Mouse (Mus musculus) neural tube, embryonic 11.5 days (tissue): ENCODE results near the gene Atp6v0d1. TPM values are rescaled to one million over a fixed set of nuclear protein-coding genes. Genes with fewer than 3 reads are reported as not detected.
A peak's percentile ranks its signal among the peaks of the same experiment; 100 is the strongest.

Experiments used
- ATAC-seq: fragments of 200-750 bp; cut with Nextera tagmentation; 2 replicates; pipeline ENCODE4 v1.8.0; 2017; ENCODE audit warnings: moderate number of reproducible peaks, mild to moderate bottlenecking, moderate TSS enrichment, moderate library complexity; ENCODE audit not compliant: insufficient read depth, low FRiP score, low TSS enrichment
- DNase-seq: peaks from one replicate; pipeline ENCODE4 v3.0.0-alpha.2; 2015; ENCODE audit warnings: low spot score
- H3K27ac ChIP-seq: fragments of 300-500 bp; sonication (generic); 2 replicates; pipeline ENCODE4 v1.5.1; 2014; ENCODE audit warnings: low read depth, mild to moderate bottlenecking, low read length
- H3K27me3 ChIP-seq: fragments of 300-500 bp; sonication (generic); 2 replicates; pipeline ENCODE4 v1.6.1; 2014; ENCODE audit warnings: mild to moderate bottlenecking, low read length, mixed read lengths; ENCODE audit not compliant: control insufficient read depth, insufficient read depth
- H3K36me3 ChIP-seq: fragments of 300-500 bp; sonication (generic); 2 replicates; pipeline ENCODE4 v1.6.1; 2014; ENCODE audit warnings: mild to moderate bottlenecking, low read length, moderate library complexity, mixed read lengths; ENCODE audit not compliant: control insufficient read depth, insufficient read depth
- H3K4me1 ChIP-seq: fragments of 300-500 bp; sonication (generic); 2 replicates; pipeline ENCODE4 v1.6.1; 2014; ENCODE audit warnings: low read length, mixed read lengths; ENCODE audit not compliant: control insufficient read depth, insufficient read depth
- H3K4me2 ChIP-seq: fragments of 300-500 bp; sonication (generic); 2 replicates; pipeline ENCODE4 v1.6.1; 2014; ENCODE audit warnings: low read depth, mild to moderate bottlenecking, moderate library complexity
- H3K4me3 ChIP-seq: fragments of 300-500 bp; sonication (generic); 2 replicates; pipeline ENCODE4 v1.5.1; 2014; ENCODE audit warnings: low read depth, low read length
- H3K9ac ChIP-seq: fragments of 300-500 bp; sonication (generic); 2 replicates; pipeline ENCODE4 v1.6.1; 2014; ENCODE audit warnings: mild to moderate bottlenecking, low read length
- H3K9me3 ChIP-seq: fragments of 300-500 bp; sonication (generic); 2 replicates; pipeline ENCODE4 v1.6.1; 2016; ENCODE audit warnings: low read length; ENCODE audit not compliant: control insufficient read depth
- WGBS: fragments of 180-500 bp; shearing (Covaris S2); extraction: QIAGEN DNeasy Blood & Tissue Kit; methylation state at CpG from one replicate; pipeline ENCODE4 v1.1.7; 2014; 5-methylcytosine and 5-hydroxymethylcytosine counted together
- polyA plus RNA-seq: library from polyadenylated mRNA; unstranded; fragments of >200 nt; fragmentation: Nextera tagmentation; extraction: Ambion mirVana; gene quantifications from 2 replicates; pipeline ENCODE4 v1.2.1, GENCODE M21; 2014

Atp6v0d1 gene
- polyA plus RNA-seq, 1 experiment from 2014 or later: 148 TPM

DNA sequence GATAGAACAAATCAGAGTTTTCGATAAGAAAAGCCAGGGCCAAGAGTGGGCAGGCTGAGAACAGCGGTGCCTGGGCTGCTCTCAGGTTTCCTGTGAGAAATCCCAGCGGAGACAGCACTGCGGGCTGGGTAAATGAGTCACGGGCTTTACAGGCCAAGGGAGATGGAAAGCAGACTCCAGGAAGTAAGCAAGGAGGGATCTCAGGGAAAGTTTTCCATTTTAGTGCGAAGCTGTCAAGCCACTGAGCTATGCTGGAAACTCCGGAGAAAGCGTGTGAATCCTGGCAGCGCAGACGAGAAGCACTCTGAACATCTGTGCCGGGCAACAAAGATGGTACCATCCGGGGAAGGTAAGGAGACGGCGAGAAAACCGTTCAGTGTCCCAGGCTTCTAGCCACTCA lies 28.0 kb upstream of the Atp6v0d1 start:
- ATAC-seq (no peak), DNase-seq (peak; percentile 48)
- Histone ChIP-seq H3K27me3 (no peaks in the 10 kb centered on the region), H3K4me2 (peak overlapping the region; percentile 22), H3K9ac (no peak overlapping the region), H3K9me3 (no peaks in the 10 kb centered on the region), H3K4me3 (no peak overlapping the region), H3K4me1 (no peaks in the 10 kb centered on the region), H3K27ac (no peak overlapping the region), H3K36me3 (no peaks in the 10 kb centered on the region)
- 26% methylated on average over 15 of the region's 15 CpGs for WGBS

DNA sequence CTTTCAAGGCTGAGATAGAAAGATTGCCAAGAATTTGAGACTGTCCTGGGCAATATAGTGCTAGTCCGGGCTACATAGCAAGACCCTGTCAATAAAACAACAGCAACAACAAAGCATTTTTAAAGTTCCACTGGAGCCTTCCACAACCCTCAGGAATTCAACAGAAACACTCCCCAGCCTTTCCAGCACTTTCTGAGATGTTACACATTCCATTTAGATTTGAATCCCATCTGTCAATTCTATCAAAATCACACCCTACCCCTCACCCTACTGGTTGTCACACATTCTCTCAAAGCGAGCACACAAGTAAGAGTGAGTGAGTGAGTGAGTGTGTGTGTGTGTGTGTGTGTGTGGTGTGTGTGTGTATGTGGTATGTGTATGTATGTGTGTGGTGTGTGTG lies 26.6 kb upstream of the Atp6v0d1 start:
- Histone ChIP-seq H3K27ac (no peak overlapping the region), H3K4me3 (no peak overlapping the region), H3K4me1 (no peaks in the 10 kb centered on the region), H3K4me2 (no peak overlapping the region), H3K27me3 (no peaks in the 10 kb centered on the region), H3K36me3 (no peaks in the 10 kb centered on the region), H3K9ac (no peak overlapping the region), H3K9me3 (no peaks in the 10 kb centered on the region)
- ATAC-seq (no peak), DNase-seq (no peak)
- WGBS: 93% methylated on average over 2 of the region's 2 CpGs

DNA sequence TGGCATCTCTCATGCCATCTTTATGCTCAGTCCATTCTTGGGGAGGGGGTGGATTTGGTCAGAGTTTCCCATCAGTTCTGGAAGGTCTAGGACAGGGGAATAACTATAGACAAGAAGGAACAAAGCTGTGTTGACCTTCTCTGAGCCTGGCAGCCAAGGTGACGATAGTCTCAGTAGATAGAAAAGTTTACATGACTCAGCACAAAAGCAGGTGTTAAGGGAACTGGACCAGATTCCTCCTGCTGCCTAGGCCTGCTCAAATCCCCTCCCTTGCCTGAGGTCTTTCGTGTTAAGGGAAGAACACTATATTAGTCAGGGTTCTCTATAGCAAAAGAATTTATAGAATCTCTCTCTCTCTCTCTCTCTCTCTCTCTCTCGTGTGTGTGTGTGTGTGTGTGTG lies 13.9 kb upstream of the Atp6v0d1 start:
- Histone ChIP-seq H3K27ac (no peak overlapping the region), H3K4me2 (no peak overlapping the region), H3K9me3 (no peaks in the 10 kb centered on the region), H3K36me3 (no peaks in the 10 kb centered on the region), H3K27me3 (no peaks in the 10 kb centered on the region), H3K4me1 (no peaks in the 10 kb centered on the region), H3K4me3 (no peak overlapping the region), H3K9ac (no peak overlapping the region)
- ATAC-seq: no peak
- WGBS: 72% methylated on average over 3 of the region's 3 CpGs
- DNase-seq: no peak

DNA sequence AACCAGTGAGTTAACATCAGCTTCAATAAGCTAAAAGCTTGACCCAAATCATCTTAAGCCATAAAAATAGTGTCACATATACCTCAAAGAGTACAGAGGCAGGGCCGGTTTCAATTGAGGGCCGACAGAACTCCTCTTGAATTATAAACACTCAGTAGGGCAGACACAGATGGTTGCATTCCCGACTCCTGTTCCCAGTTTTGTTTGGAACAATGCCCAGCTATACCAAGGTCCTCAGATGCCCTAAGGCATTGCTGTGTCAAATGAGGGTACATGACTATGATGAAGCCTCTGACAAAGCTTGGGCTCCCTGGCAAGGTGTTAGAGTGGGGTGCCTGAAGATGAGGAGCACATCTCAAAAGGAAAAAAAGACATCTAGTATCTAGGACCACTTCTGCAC lies 9.7 kb upstream of the Atp6v0d1 start:
- no peak overlapping the region for H3K9ac ChIP-seq
- H3K27ac ChIP-seq: no peak overlapping the region
- DNase-seq (no peak), ATAC-seq (no peak)
- no peak overlapping the region for H3K4me2 ChIP-seq
- H3K27me3 ChIP-seq: no peaks in the 10 kb centered on the region
- H3K4me1 ChIP-seq: no peaks in the 10 kb centered on the region
- no peak overlapping the region for H3K4me3 ChIP-seq
- WGBS: 76% methylated on average over 3 of the region's 3 CpGs
- H3K9me3 ChIP-seq: no peaks in the 10 kb centered on the region
- no peaks in the 10 kb centered on the region for H3K36me3 ChIP-seq

DNA sequence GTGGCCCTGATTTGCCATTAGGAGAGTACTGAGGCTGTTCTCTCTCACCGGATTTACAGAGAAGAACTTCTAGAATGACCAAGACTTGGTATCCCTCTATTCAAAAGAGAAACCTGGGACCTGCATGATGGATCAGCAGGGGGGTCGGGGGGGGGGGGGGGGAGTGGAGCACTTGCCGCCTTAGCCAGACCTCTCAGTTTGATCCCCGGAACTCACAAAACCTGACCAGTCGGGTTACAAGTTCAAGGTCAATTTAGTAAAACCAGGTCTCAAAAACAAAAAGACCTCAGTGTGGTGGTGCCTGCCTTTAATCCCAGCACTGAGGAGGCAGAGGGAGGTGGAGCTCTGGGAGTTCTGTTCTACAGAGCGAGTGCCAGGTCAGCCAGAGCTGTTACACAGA lies 8.9 kb upstream of the Atp6v0d1 start:
- H3K9me3 ChIP-seq: no peaks in the 10 kb centered on the region
- no peak overlapping the region for H3K27ac ChIP-seq
- no peaks in the 10 kb centered on the region for H3K27me3 ChIP-seq
- no peaks in the 10 kb centered on the region for H3K36me3 ChIP-seq
- H3K4me1 ChIP-seq: no peaks in the 10 kb centered on the region
- WGBS: 51% methylated on average over 5 of the region's 6 CpGs
- ATAC-seq (no peak), DNase-seq (no peak)
- H3K4me3 ChIP-seq: no peak overlapping the region
- H3K9ac ChIP-seq: no peak overlapping the region
- H3K4me2 ChIP-seq: no peak overlapping the region

DNA sequence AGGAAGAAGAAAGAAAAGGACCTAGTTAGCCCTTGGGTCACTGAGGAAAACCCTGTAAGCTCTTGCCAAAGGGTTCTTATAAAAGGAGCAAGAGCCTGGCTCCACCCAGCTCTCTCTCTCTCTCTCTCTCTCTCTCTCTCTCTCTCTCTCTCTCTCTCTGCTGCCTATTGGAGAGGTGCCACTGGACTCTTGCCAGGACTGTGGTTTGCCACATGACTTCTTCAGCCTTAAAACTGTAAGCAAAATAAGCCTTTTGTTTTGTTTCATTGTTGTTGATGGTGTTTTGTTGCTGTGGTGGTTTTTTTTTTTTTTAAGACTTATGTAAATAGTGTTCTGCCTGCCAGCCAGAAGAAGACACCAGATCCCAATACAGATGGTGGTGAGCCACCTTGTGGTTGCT lies 7.6 kb upstream of the Atp6v0d1 start:
- no peak overlapping the region for H3K9ac ChIP-seq
- H3K27me3 ChIP-seq: no peaks in the 10 kb centered on the region
- H3K4me1 ChIP-seq: no peaks in the 10 kb centered on the region
- H3K27ac ChIP-seq: no peak overlapping the region
- DNase-seq (no peak), ATAC-seq (no peak)
- no peak overlapping the region for H3K4me3 ChIP-seq
- H3K9me3 ChIP-seq: no peaks in the 10 kb centered on the region
- H3K36me3 ChIP-seq: no peaks in the 10 kb centered on the region
- H3K4me2 ChIP-seq: no peak overlapping the region

DNA sequence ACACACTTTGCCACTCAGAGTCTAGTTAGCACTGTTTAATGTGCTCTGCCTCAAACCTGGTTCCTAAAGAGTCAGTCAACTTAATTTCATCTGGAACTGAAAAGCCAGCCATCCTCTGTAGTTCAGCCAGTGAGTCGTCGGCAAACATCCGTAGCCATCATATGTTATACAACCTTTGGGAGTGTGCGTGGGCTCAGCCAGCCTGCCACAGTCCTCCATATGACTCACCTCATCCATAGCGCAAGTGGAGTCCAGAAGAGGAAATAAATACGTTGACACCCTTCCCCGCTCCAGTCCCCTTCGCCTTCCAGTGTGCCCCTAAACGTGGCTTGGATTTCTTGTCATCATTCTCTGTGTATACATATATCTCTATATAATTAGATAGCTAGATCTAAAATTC lies 6.0 kb upstream of the Atp6v0d1 start:
- Histone ChIP-seq H3K27me3 (no peaks in the 10 kb centered on the region), H3K4me3 (no peak overlapping the region), H3K36me3 (no peaks in the 10 kb centered on the region), H3K27ac (no peak overlapping the region), H3K9ac (no peak overlapping the region), H3K4me1 (no peaks in the 10 kb centered on the region; the same call in 1 of the 2 replicates), H3K9me3 (no peaks in the 10 kb centered on the region), H3K4me2 (no peak overlapping the region)
- DNase-seq (no peak), ATAC-seq (no peak)
- 91% methylated on average over 9 of the region's 9 CpGs for WGBS

DNA sequence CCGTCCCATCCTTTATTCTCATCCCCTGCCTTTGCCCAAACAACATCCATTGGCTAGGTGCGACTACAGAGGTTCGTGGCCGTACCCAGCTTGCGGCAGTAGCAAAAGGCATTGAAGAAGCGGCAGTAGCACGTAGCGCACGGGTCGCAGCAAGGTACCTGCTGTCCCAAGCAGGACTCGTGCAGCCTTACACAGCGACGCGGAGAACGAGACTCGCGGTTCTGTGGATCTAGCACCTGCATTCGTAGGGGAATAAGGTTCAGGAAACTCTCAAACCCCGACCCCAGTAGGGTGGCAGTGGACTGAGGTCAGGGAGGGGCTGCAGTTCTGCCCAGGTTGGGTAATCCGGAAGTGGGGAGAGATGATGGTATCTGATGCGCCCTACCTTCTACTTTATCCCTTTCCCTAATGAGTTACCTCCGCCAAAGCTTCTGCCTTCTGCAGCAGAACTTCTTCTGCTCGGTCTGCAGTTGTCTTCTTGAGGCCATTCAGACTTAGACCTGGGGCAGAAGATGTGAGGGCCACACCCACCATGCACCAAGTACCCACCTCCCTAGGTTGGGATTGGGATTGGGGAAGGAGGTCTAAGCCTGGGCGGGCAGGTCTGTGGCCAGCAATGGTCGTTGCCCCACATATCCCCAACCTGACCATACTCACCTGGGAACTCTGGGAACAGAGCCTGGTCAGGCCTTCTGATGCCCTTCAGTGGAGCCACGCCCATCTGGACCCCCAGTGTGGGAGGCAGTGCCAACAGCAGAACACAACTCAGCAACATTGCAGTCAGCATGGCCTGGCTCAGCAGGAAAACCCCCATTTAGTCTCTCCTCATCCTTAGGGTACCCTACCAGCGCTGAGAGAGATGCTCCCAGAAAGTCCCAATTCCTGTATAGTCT lies 1.1 kb upstream of the Atp6v0d1 start:
- Histone ChIP-seq H3K4me3 (peak overlapping the region; percentile 89), H3K27ac (no peak overlapping the region), H3K27me3 (no peaks in the 10 kb centered on the region), H3K9me3 (no peaks in the 10 kb centered on the region), H3K4me1 (peaks cover 3% of the 10 kb centered on the region), H3K36me3 (no peaks in the 10 kb centered on the region), H3K9ac (peak overlapping the region; percentile 62), H3K4me2 (peak overlapping the region; percentile 93)
- ATAC-seq: 0 out of 2 replicates have a peak, but pooled peaks have one; percentile 0
- 27% methylated on average over 27 of the region's 27 CpGs for WGBS
- peak; percentile 40 for DNase-seq

DNA sequence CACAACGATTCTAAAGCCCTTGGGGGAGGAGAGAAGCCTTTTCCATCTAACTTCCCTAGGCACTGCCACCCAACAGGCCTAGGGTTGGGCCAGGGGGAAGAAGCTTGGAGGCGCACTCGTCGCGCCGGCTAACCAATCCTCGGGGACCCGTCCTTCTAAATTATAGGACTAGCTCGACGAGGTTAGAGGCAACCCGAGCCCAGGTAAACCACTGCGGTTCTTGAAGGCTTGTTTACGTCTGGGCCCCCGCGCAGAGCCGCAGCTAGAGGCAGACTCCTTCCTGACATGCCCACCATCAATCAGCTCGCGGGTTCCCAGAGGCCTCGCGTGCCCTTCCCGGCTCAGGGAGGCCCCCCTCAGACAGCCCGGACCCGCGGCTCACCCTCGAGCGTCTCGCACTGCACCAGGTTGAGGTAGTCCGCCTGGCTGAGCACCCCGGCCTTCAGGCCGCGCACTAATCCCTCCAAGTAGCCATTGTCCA lies 406 bp downstream of the Atp6v0d1 start:
- WGBS: under 1% methylated on average over 31 of the region's 31 CpGs
- Histone ChIP-seq H3K9me3 (no peaks in the 10 kb centered on the region), H3K27me3 (no peaks in the 10 kb centered on the region), H3K4me2 (peak overlapping the region; percentile 93), H3K4me1 (peaks cover 3% of the 10 kb centered on the region), H3K9ac (peak overlapping the region; percentile 85), H3K27ac (0 out of 2 replicates have a peak overlapping the region, but pooled peaks have one; percentile 62), H3K36me3 (no peaks in the 10 kb centered on the region), H3K4me3 (peak overlapping the region; percentile 89)
- peak; percentile 76 for ATAC-seq
- no peak for DNase-seq
